Mouse (Mus musculus) lung, embryonic 15.5 days (tissue): ENCODE results near the gene Arhgap28. TPM values are rescaled to one million over a fixed set of nuclear protein-coding genes. Genes with fewer than 3 reads are reported as not detected.
A peak's percentile ranks its signal among the peaks of the same experiment; 100 is the strongest.

Source experiments
- ATAC-seq: fragments of 200-750 bp; cut with Nextera tagmentation; 2 replicates; pipeline ENCODE4 v1.8.0; 2017; ENCODE audit warnings: moderate number of reproducible peaks, borderline replicate concordance; ENCODE audit not compliant: low FRiP score, low TSS enrichment; ENCODE audit errors: extremely low read depth
- H3K27ac ChIP-seq: fragments of 300-500 bp; sonication (generic); 2 replicates; pipeline ENCODE4 v1.5.1; 2015; ENCODE audit warnings: moderate library complexity, mild to moderate bottlenecking, inconsistent platforms
- H3K27me3 ChIP-seq: fragments of 300-500 bp; sonication (generic); 2 replicates; pipeline ENCODE4 v1.6.1; 2015; ENCODE audit warnings: inconsistent platforms
- H3K36me3 ChIP-seq: fragments of 300-500 bp; sonication (generic); 2 replicates; pipeline ENCODE4 v1.6.1; 2015; ENCODE audit warnings: inconsistent platforms
- H3K4me1 ChIP-seq: fragments of 300-500 bp; sonication (generic); 2 replicates; pipeline ENCODE4 v1.6.1; 2015; ENCODE audit warnings: inconsistent platforms
- H3K4me2 ChIP-seq: fragments of 300-500 bp; sonication (generic); 2 replicates; pipeline ENCODE4 v1.6.1; 2015; ENCODE audit warnings: inconsistent platforms, mild to moderate bottlenecking, moderate library complexity
- H3K4me3 ChIP-seq: fragments of 300-500 bp; sonication (generic); 2 replicates; pipeline ENCODE4 v1.5.1; 2015; ENCODE audit warnings: mild to moderate bottlenecking, inconsistent platforms
- H3K9ac ChIP-seq: fragments of 300-500 bp; sonication (generic); 2 replicates; pipeline ENCODE4 v1.6.1; 2015; ENCODE audit warnings: inconsistent platforms
- H3K9me3 ChIP-seq: fragments of 300-500 bp; sonication (generic); 2 replicates; pipeline ENCODE4 v1.6.1; 2016; ENCODE audit warnings: inconsistent platforms
- WGBS: fragments of 180-500 bp; shearing (Covaris S2); methylation state at CpG from one replicate; pipeline ENCODE4 v1.1.7; 2015; 5-methylcytosine and 5-hydroxymethylcytosine counted together
- polyA plus RNA-seq: library from polyadenylated mRNA; unstranded; fragments of >200 nt; fragmentation: Nextera tagmentation; extraction: Ambion mirVana; gene quantifications from 2 replicates; pipeline ENCODE4 v1.2.1, GENCODE M21; 2015

Arhgap28 gene
- polyA plus RNA-seq, 1 experiment from 2014 or later: 47.2 TPM

- Histone ChIP-seq H3K4me3 (no peak overlapping the region), H3K27ac (no peak overlapping the region), H3K27me3 (no peaks in the 10 kb centered on the region), H3K4me1 (peaks cover 17% of the 10 kb centered on the region; the same call in 1 of the 2 replicates), H3K9ac (no peak overlapping the region), H3K4me2 (no peak overlapping the region), H3K9me3 (no peaks in the 10 kb centered on the region), H3K36me3 (peaks cover 7% of the 10 kb centered on the region; the same call in 1 of the 2 replicates)
- WGBS: 86% methylated on average over 4 of the region's 4 CpGs
- ATAC-seq: no peak
These were observed 101.1 kb downstream of the Arhgap28 start for GRCm38 (mm10) chr17:67902847-67903246.

GRCm38 (mm10) chr17:67901161-67901560 lies 102.8 kb downstream of the Arhgap28 start:
- no peak for ATAC-seq
- WGBS: 79% methylated on average over 11 of the region's 11 CpGs

GRCm38 (mm10) chr17:67899376-67899775 lies 104.5 kb downstream of the Arhgap28 start:
- Histone ChIP-seq H3K9ac (no peak overlapping the region), H3K27me3 (no peaks in the 10 kb centered on the region), H3K36me3 (peaks cover 25% of the 10 kb centered on the region), H3K4me1 (0 out of 2 replicates have a peak, but pooled peaks cover 2% of the 10 kb centered on the region), H3K27ac (no peak overlapping the region), H3K4me3 (no peak overlapping the region), H3K9me3 (no peaks in the 10 kb centered on the region), H3K4me2 (no peak overlapping the region)
- ATAC-seq: no peak
- 85% methylated on average over 5 of the region's 5 CpGs for WGBS

More at GRCm38 (mm10) chr17:67901161-67901560, 102.8 kb downstream of the Arhgap28 start:
- no peak overlapping the region for H3K9ac ChIP-seq
- H3K27me3 ChIP-seq: no peaks in the 10 kb centered on the region
- no peak overlapping the region for H3K4me3 ChIP-seq
- H3K36me3 ChIP-seq: peaks cover 8% of the 10 kb centered on the region
- H3K27ac ChIP-seq: no peak overlapping the region
- peaks cover 3% of the 10 kb centered on the region; the same call in 1 of the 2 replicates for H3K4me1 ChIP-seq
- no peak overlapping the region for H3K4me2 ChIP-seq
- H3K9me3 ChIP-seq: no peaks in the 10 kb centered on the region

- H3K36me3 ChIP-seq: peaks cover 29% of the 10 kb centered on the region
- ATAC-seq: no peak
- H3K9ac ChIP-seq: no peak overlapping the region
- H3K4me1 ChIP-seq: no peaks in the 10 kb centered on the region
- no peak overlapping the region for H3K4me3 ChIP-seq
- H3K27me3 ChIP-seq: no peaks in the 10 kb centered on the region
- no peaks in the 10 kb centered on the region for H3K9me3 ChIP-seq
- 76% methylated on average over 5 of the region's 5 CpGs for WGBS
- no peak overlapping the region for H3K27ac ChIP-seq
- no peak overlapping the region for H3K4me2 ChIP-seq
These were observed 107.5 kb downstream of the Arhgap28 start for GRCm38 (mm10) chr17:67896413-67896812.

GRCm38 (mm10) chr17:67889481-67890325 lies 114.2 kb downstream of the Arhgap28 start:
- H3K4me1 ChIP-seq: peaks cover 22% of the 10 kb centered on the region
- peak overlapping the region; percentile 20; the same call in 1 of the 2 replicates for H3K27ac ChIP-seq
- 57% methylated on average over 20 of the region's 20 CpGs for WGBS
- H3K9me3 ChIP-seq: no peaks in the 10 kb centered on the region
- no peaks in the 10 kb centered on the region for H3K27me3 ChIP-seq
- no peak for ATAC-seq
- no peak overlapping the region for H3K4me2 ChIP-seq
- H3K36me3 ChIP-seq: peaks cover 8% of the 10 kb centered on the region
- no peak overlapping the region for H3K9ac ChIP-seq
- no peak overlapping the region for H3K4me3 ChIP-seq

GRCm38 (mm10) chr17:67888081-67888480 lies 115.8 kb downstream of the Arhgap28 start:
- no peak overlapping the region for H3K27ac ChIP-seq
- H3K27me3 ChIP-seq: no peaks in the 10 kb centered on the region
- peaks cover 12% of the 10 kb centered on the region for H3K36me3 ChIP-seq
- H3K9ac ChIP-seq: no peak overlapping the region
- H3K9me3 ChIP-seq: no peaks in the 10 kb centered on the region
- no peak for ATAC-seq
- no peak overlapping the region for H3K4me2 ChIP-seq
- no peak overlapping the region for H3K4me3 ChIP-seq
- peaks cover 22% of the 10 kb centered on the region for H3K4me1 ChIP-seq
- 87% methylated on average over 9 of the region's 9 CpGs for WGBS

GRCm38 (mm10) chr17:67886326-67886725 lies 117.6 kb downstream of the Arhgap28 start:
- Histone ChIP-seq H3K4me2 (no peak overlapping the region), H3K9ac (no peak overlapping the region), H3K36me3 (peaks cover 9% of the 10 kb centered on the region), H3K27ac (peak overlapping the region; percentile 68), H3K9me3 (no peaks in the 10 kb centered on the region), H3K4me1 (peaks cover 22% of the 10 kb centered on the region), H3K27me3 (no peaks in the 10 kb centered on the region), H3K4me3 (no peak overlapping the region)
- ATAC-seq: peak; percentile 35; the same call in 1 of the 2 replicates
- WGBS: 58% methylated on average over 5 of the region's 5 CpGs

GRCm38 (mm10) chr17:67877599-67877998 lies 126.3 kb downstream of the Arhgap28 start:
- H3K27me3 ChIP-seq: no peaks in the 10 kb centered on the region
- H3K9ac ChIP-seq: no peak overlapping the region
- no peak overlapping the region for H3K27ac ChIP-seq
- 68% methylated on average over 12 of the region's 12 CpGs for WGBS
- peaks cover 45% of the 10 kb centered on the region for H3K36me3 ChIP-seq
- H3K4me1 ChIP-seq: no peaks in the 10 kb centered on the region
- no peak overlapping the region for H3K4me2 ChIP-seq
- H3K9me3 ChIP-seq: no peaks in the 10 kb centered on the region
- no peak for ATAC-seq
- H3K4me3 ChIP-seq: no peak overlapping the region

- Histone ChIP-seq H3K9me3 (no peaks in the 10 kb centered on the region), H3K27ac (no peak overlapping the region), H3K4me3 (no peak overlapping the region), H3K9ac (no peak overlapping the region), H3K27me3 (no peaks in the 10 kb centered on the region), H3K4me2 (no peak overlapping the region), H3K4me1 (0 out of 2 replicates have a peak, but pooled peaks cover 10% of the 10 kb centered on the region), H3K36me3 (peaks cover 55% of the 10 kb centered on the region)
- peak; percentile 32; the same call in 1 of the 2 replicates for ATAC-seq
- 68% methylated on average over 23 of the region's 23 CpGs for WGBS
These were observed 134.0 kb downstream of the Arhgap28 start for GRCm38 (mm10) chr17:67869731-67870601.

GRCm38 (mm10) chr17:67866541-67867241 lies 137.2 kb downstream of the Arhgap28 start:
- H3K4me2 ChIP-seq: no peak overlapping the region
- WGBS: 68% methylated on average over 20 of the region's 20 CpGs
- no peak; the same call in 1 of the 2 replicates for ATAC-seq
- no peaks in the 10 kb centered on the region for H3K27me3 ChIP-seq
- H3K4me3 ChIP-seq: no peak overlapping the region
- H3K27ac ChIP-seq: peak overlapping the region; percentile 70
- peaks cover 38% of the 10 kb centered on the region for H3K36me3 ChIP-seq
- H3K9ac ChIP-seq: no peak overlapping the region
- H3K4me1 ChIP-seq: 0 out of 2 replicates have a peak, but pooled peaks cover 10% of the 10 kb centered on the region
- no peaks in the 10 kb centered on the region for H3K9me3 ChIP-seq

GRCm38 (mm10) chr17:67866026-67866425 lies 137.9 kb downstream of the Arhgap28 start:
- H3K4me1 ChIP-seq: 0 out of 2 replicates have a peak, but pooled peaks cover 10% of the 10 kb centered on the region
- H3K27ac ChIP-seq: peak overlapping the region; percentile 70
- WGBS: 49% methylated on average over 9 of the region's 9 CpGs
- peaks cover 38% of the 10 kb centered on the region for H3K36me3 ChIP-seq
- no peak overlapping the region for H3K4me3 ChIP-seq
- ATAC-seq: peak; percentile 28; the same call in 1 of the 2 replicates
- no peaks in the 10 kb centered on the region for H3K27me3 ChIP-seq
- H3K9me3 ChIP-seq: no peaks in the 10 kb centered on the region
- H3K9ac ChIP-seq: no peak overlapping the region
- no peak overlapping the region for H3K4me2 ChIP-seq
